Mouse (Mus musculus): ENCODE data around the gene Lingo3. TPM values are rescaled to one million over a fixed set of nuclear protein-coding genes. Genes with fewer than 3 reads are reported as not detected.

The Lingo3 gene
- total RNA-seq (2021) = 10 to 100 TPM; 30.0 to 33.0 TPM
- long read RNA-seq, experiment 1, transcript Lingo3-201 (2 exons, 3,439 nt) = major isoform, 62 of 79 reads
- long read RNA-seq, experiment 1, partial matches to known transcripts = 0 of 79 reads
- long read RNA-seq, experiment 1, other reads (novel, unspliced or antisense) = 16 of 79 reads
- long read RNA-seq, experiment 2, transcript Lingo3-201 (2 exons, 3,439 nt) = major isoform, 47 of 55 reads
- long read RNA-seq, experiment 2, partial matches to known transcripts = 0 of 55 reads
- long read RNA-seq, experiment 2, other reads (novel, unspliced or antisense) = 6 of 55 reads

DNA sequence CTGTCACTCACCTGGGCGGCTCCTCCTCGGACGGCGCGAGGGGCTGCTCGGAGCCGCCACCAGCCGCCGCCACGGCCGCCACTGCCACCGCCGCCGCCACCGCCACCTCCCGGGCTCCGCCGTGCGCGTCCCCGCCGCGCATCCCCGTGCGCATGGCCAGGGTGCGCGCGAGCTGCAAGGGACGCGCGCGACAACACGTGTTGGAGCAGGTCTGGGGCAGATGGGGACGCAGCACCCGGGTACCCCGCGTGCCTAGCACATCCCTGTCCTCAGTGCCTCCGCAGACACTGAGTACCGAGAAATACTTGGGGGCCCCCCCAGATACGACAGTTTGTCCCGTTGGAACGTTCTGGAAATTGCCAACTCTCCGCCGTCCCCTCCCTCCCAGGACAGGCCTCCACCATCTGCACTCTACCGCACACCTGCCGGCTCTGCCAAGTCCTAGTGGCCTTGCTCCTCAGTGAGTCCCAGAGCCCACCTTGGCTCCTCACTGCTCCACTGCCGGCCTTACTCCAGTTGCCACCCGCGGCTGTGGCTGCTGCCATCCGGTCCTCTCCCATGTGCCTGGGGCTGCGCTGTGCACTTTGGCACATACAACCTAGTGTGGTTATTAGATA is at the start of gene Lingo3:
Gene Lingo3, minus strand, starts transcription at position 109 of the 617 bp plus-strand sequence.
- intact Hi-C loops (cut with DNase I) = no loop called here
- peak; percentile 63 to 76 for DNase-seq (ENCODE audit: low spot score in 2 of 2)

GRCm38 (mm10) chr10:80887181-80887580 is 43.3 kb upstream of the Lingo3 start:
- intact Hi-C loops (cut with DNase I) = no loop called here
- DNase-seq (ENCODE audit: low spot score in 2 of 2) = no peak

GRCm38 (mm10) chr10:80881301-80881700 is 37.5 kb upstream of the Lingo3 start:
- intact Hi-C loops (cut with DNase I) = loop anchor here (5.0 kb wide), 1 partner anchor 116 kb away; no protein-coding TSS in a partner anchor
- peak; percentile 74 to 89 for DNase-seq (ENCODE audit: low spot score in 2 of 2)

GRCm38 (mm10) chr10:80880901-80881300 is 37.1 kb upstream of the Lingo3 start:
- intact Hi-C loops (cut with DNase I) = loop anchor here (5.0 kb wide), 1 partner anchor 116 kb away; no protein-coding TSS in a partner anchor
- no peak for DNase-seq (ENCODE audit: low spot score in 2 of 2)

DNA sequence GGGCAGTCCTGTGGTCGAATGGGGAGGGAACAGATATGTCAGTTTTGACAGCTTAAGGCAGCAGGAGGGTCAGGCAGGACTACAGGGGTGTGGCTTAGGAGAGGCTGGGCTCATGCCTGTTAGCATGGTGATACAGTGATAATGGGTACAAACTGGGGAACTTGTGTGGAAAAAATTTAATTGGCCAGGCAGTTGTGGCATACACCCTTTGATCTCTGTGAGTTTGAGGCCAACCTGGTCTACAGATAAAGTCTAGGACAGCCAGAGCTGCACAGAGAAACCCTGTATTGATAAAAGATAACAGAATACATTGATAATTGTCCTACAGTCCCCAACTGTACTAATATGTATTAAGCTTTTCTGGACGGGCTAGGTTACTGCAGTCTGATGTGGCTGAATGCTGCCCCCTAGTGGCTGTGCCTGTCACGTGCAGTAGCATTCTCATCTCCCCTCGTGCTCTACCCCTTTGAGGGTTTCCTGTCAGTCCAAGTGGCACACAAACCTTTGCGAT is 36.3 kb upstream of the Lingo3 start:
- peak; percentile 68 to 71 for DNase-seq (ENCODE audit: low spot score in 2 of 2)
- intact Hi-C loops (cut with DNase I) = loop anchor here (5.0 kb wide), 1 partner anchor 117 kb away; no protein-coding TSS in a partner anchor

DNA sequence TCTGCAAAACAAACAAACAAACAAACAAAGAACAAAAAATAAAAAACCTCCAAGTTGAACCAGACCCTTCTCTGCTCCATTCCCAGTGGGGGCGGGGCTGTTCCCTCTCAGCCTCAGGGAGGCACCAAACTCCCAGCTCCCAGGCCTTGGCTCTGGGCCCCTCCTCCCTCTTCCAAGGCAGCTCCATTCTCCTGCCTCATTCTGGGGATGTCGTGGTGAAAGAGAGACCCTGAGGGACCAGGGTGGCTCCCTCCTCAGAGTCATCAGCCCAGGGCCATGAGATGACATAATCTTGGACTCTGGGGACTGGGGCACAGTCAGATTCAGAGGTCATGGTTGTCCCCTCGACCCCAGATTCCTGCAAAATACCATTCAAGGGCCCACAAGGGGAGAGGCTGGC is 32.8 kb upstream of the Lingo3 start:
- intact Hi-C loops (cut with DNase I) = loop anchor here (5.0 kb wide), 3 partner anchors 49 to 129 kb away; partner anchors contain the start of genes Amh and Oaz1
- DNase-seq (ENCODE audit: low spot score in 2 of 2) = no peak

- intact Hi-C loops (cut with DNase I) = loop anchor here (5.0 kb wide), 3 partner anchors 49 to 129 kb away; partner anchors contain the start of genes Amh and Oaz1
- DNase-seq (ENCODE audit: low spot score in 2 of 2) = peak; percentile 67 to 73
Observed at GRCm38 (mm10) chr10:80876028-80876427, 32.2 kb upstream of the Lingo3 start.

DNA sequence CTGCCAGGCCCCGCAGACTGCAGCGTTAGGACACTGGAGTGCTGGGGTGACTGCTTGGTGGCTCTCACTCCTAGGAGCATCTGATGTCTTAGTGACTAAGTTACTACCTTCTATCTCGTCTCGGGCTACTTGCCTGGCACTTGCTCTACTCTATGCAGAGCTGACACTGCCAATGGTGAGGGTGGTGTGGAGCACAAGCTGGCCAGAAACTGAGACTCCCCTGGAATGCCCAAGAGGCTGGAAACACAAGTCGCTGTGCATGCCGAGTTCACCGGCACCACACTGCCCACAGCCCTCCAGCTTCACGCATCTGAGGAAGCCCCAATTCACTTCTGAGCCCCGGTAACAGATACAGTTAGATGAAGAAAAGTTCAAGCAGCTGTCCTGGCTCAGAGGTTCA is 30.2 kb upstream of the Lingo3 start:
- intact Hi-C loops (cut with DNase I) = no loop called here
- DNase-seq (ENCODE audit: low spot score in 2 of 2) = no peak

GRCm38 (mm10) chr10:80871581-80871980 is 27.7 kb upstream of the Lingo3 start, which contains the start of gene Tmprss9:
Gene Tmprss9, plus strand, starts transcription at chr10:80871848.
- no peak for DNase-seq (ENCODE audit: low spot score in 2 of 2)
- intact Hi-C loops (cut with DNase I) = no loop called here

GRCm38 (mm10) chr10:80870993-80871392 is 27.2 kb upstream of the Lingo3 start:
- intact Hi-C loops (cut with DNase I) = no loop called here

DNA sequence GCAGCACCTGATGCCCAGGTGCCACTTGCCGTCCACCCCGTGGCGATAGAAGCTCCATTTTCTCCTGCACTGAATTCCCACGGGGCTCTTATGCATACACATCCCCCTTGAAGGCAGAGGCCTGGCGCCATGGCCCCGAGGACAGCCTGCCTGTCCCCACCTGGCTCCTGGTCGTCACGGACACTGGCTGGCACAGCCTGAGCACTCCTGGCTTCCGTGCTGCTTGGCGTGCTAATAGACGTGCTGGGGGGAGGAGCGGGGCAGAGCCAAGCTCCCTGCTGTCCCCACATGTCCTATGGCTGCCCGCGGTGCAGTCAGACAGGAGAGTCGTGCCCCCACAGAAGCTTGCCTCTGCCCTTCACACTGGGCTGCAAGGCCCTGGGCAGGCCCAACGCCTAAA is 20.6 kb upstream of the Lingo3 start:
- intact Hi-C loops (cut with DNase I) = no loop called here

More at GRCm38 (mm10) chr10:80870993-80871392, 27.2 kb upstream of the Lingo3 start:
- DNase-seq (ENCODE audit: low spot score in 2 of 2) = no peak

DNA sequence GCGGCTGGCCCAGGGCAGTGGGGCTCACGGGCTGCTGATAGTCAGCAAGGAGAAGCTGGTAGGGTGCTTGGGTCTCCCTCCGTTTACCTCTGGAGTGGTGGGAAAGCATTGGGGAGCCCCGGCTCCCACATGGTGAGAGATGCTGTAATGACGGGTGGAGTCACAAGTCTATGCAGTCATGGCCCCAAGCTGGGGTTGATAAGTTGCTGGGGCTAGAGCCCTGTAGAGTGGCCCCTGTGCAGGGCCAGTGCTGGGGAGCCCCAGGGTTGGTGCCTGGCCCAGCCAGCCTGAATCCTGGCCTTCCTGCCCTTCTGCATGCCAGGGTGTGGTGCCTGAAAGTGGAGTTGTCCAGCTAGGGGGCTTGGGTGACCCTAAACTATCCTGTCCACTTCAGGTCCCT is 18.5 kb upstream of the Lingo3 start:
- intact Hi-C loops (cut with DNase I) = no loop called here
- DNase-seq (ENCODE audit: low spot score in 2 of 2) = no peak

More for the DNA sequence above, 20.6 kb upstream of the Lingo3 start:
- no peak for DNase-seq (ENCODE audit: low spot score in 2 of 2)

- no peak for DNase-seq (ENCODE audit: low spot score in 2 of 2)
- intact Hi-C loops (cut with DNase I) = no loop called here
Observed at GRCm38 (mm10) chr10:80858350-80858935, 14.6 kb upstream of the Lingo3 start.

GRCm38 (mm10) chr10:80857848-80858247 is 14.0 kb upstream of the Lingo3 start:
- intact Hi-C loops (cut with DNase I) = no loop called here
- DNase-seq (ENCODE audit: low spot score in 2 of 2) = no peak

- intact Hi-C loops (cut with DNase I) = no loop called here
- DNase-seq (ENCODE audit: low spot score in 2 of 2) = no peak
Observed at GRCm38 (mm10) chr10:80857386-80857785, 13.5 kb upstream of the Lingo3 start.

DNA sequence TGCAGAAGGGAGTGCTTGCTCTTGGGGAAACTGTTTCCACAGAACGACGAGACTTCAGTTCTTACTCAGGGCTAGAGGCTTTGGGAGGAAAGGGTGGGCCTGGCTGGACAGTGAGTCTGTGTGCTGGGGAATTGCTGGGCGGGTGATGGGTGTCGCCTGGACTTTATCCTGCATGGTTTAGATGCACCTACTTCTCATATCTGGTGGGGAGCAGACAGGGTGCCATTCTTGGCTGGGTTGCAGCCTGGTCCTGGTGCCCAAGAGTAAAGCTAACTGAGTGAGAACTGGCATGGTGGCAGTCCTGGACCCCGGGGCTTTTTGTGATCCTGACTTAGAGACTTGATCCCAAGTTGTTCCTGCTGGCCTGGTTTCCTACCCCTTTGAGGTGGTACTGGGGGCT is 13.1 kb upstream of the Lingo3 start:
- DNase-seq (ENCODE audit: low spot score in 2 of 2) = no peak
- intact Hi-C loops (cut with DNase I) = no loop called here

GRCm38 (mm10) chr10:80856267-80856666 is 12.4 kb upstream of the Lingo3 start:
- peak; percentile 39 to 88 for DNase-seq (ENCODE audit: low spot score in 2 of 2)
- intact Hi-C loops (cut with DNase I) = no loop called here

- DNase-seq (ENCODE audit: low spot score in 2 of 2) = no peak
- intact Hi-C loops (cut with DNase I) = no loop called here
Observed at GRCm38 (mm10) chr10:80855749-80856073, 11.9 kb upstream of the Lingo3 start.

DNA sequence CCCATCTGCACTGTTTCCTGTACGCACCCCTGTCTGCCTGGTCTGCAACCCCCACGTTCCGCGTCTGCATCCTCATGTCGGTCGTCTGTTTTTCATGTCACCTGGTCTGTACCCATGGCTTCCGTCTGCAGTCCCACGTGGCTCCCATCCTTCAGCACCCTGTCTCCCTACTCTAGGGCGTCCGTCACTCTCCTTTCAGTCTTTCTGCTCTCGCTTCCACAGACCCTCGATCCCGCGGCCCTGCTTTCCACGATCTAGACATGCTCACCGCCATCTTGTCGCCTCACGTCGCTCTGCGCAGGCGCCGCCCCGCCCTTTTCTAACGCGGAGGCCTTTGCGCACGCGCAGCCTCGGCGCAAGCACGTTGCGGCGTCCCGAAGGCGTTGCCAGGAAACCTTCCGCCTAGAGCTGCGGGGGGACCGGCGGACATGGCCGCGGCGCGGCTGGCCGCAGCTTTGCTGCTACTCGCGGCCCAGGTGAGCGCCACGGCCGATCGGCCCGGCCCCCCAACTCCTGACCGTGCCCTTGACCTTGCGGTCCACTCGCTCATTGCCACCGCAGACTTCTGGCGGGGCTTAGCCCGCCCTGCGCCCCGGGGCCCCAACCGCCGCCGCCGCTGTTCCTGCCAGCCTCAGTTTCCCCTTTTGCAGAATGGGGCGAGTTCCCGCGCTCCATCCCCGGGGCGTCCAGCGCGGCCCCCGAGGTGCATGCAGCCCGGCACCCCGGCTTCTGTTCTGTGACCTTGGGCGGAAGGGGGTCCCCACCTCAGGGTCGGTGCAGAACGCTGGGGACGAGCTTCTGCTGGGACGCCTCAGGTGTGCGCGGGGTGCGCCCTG is 11.3 kb upstream of the Lingo3 start, which contains the start of the genes Lsm7 and Sppl2b:
Gene Lsm7, minus strand, starts transcription at position 297 of the 836 bp plus-strand sequence.
Gene Sppl2b, plus strand, starts transcription at position 363 of the 836 bp plus-strand sequence.
- peak; percentile 96 to 98 for DNase-seq (ENCODE audit: low spot score in 2 of 2)
- intact Hi-C loops (cut with DNase I) = no loop called here

All from left cerebral cortex, postnatal 14 days (tissue).